Mouse (Mus musculus): Measurements from ENCODE around the gene 1700025G04Rik.
"Not testable (repeated sequence)": the region's sequence is repeated elsewhere in the genome, so short reads cannot be mapped to it uniquely, and the experiment has no call there.

Gene 1700025G04Rik

GRCm38 (mm10) chr1:151849993-151850608, 239.8 kb downstream of the 1700025G04Rik start:
- no peak for DNase-seq (ENCODE audit: low spot score)

GRCm38 (mm10) chr1:151848286-151848685, 241.6 kb downstream of the 1700025G04Rik start:
- no peak for DNase-seq (ENCODE audit: low spot score)

- DNase-seq (ENCODE audit: low spot score): no peak
Measured at GRCm38 (mm10) chr1:151845926-151846782, 243.8 kb downstream of the 1700025G04Rik start.

- DNase-seq (ENCODE audit: low spot score): no peak
Measured at GRCm38 (mm10) chr1:151845252-151845832, 244.6 kb downstream of the 1700025G04Rik start.

- DNase-seq (ENCODE audit: low spot score): not testable (repeated sequence)
Measured at GRCm38 (mm10) chr1:151840345-151840744, 249.6 kb downstream of the 1700025G04Rik start.

- DNase-seq (ENCODE audit: low spot score): no peak
Measured at GRCm38 (mm10) chr1:151835261-151835660, 254.7 kb downstream of the 1700025G04Rik start.

- no peak for DNase-seq (ENCODE audit: low spot score)
Measured at GRCm38 (mm10) chr1:151831791-151832190, 258.1 kb downstream of the 1700025G04Rik start.

GRCm38 (mm10) chr1:151825065-151825464, 264.9 kb downstream of the 1700025G04Rik start:
- no peak for DNase-seq (ENCODE audit: low spot score)

- peak; percentile 26 for DNase-seq (ENCODE audit: low spot score)
Measured at GRCm38 (mm10) chr1:151820457-151820856, 269.5 kb downstream of the 1700025G04Rik start.

GRCm38 (mm10) chr1:151819190-151819589, 270.7 kb downstream of the 1700025G04Rik start:
- no peak for DNase-seq (ENCODE audit: low spot score)

- no peak for DNase-seq (ENCODE audit: low spot score)
Measured at GRCm38 (mm10) chr1:151816051-151816450, 273.9 kb downstream of the 1700025G04Rik start.

- DNase-seq (ENCODE audit: low spot score): no peak
Measured at GRCm38 (mm10) chr1:151812004-151812712, 277.8 kb downstream of the 1700025G04Rik start.

- DNase-seq (ENCODE audit: low spot score): no peak
Measured at GRCm38 (mm10) chr1:151811456-151811855, 278.5 kb downstream of the 1700025G04Rik start.

GRCm38 (mm10) chr1:151810628-151811421, 279.1 kb downstream of the 1700025G04Rik start:
- no peak for DNase-seq (ENCODE audit: low spot score)

GRCm38 (mm10) chr1:151807286-151807685, 282.6 kb downstream of the 1700025G04Rik start:
- DNase-seq (ENCODE audit: low spot score): no peak

GRCm38 (mm10) chr1:151802795-151803194, 287.1 kb downstream of the 1700025G04Rik start:
- DNase-seq (ENCODE audit: low spot score): not testable (repeated sequence)

Measured in testis, postnatal 14 days (tissue).